Mouse (Mus musculus) brain, embryonic 14.5 days (tissue): ENCODE data around the gene Minpp1. TPM values are rescaled to one million over a fixed set of nuclear protein-coding genes. Genes with fewer than 3 reads are reported as not detected.

Experiments used
- DNase-seq: peaks from one replicate; pipeline ENCODE4 v3.0.0-alpha.2; 2011; ENCODE audit warnings: low read depth
- CTCF ChIP-seq: fragments of 200-500 bp; IDR thresholded peaks from 2 replicates; pipeline ENCODE4 v1.5.1; 2012; ENCODE audit warnings: inconsistent platforms, mild to moderate bottlenecking, moderate library complexity, borderline replicate concordance; ENCODE audit not compliant: insufficient read depth, insufficient read length; ENCODE audit errors: extremely low read depth
- POLR2A ChIP-seq: fragments of 200-500 bp; IDR thresholded peaks from 2 replicates; pipeline ENCODE4 v1.6.1; 2012; ENCODE audit warnings: mild to moderate bottlenecking, inconsistent platforms, borderline replicate concordance; ENCODE audit not compliant: poor library complexity, insufficient read depth, insufficient read length, severe bottlenecking; ENCODE audit errors: extremely low read depth
- polyA plus RNA-seq: library from polyadenylated mRNA; depleted of rRNA; stranded (reverse); fragments of >200 nt; gene quantifications from 2 replicates; pipeline ENCODE4 v1.2.3, GENCODE M21; 2012

Gene Minpp1
- polyA plus RNA-seq, 1 experiment = 41.5 TPM

DNA sequence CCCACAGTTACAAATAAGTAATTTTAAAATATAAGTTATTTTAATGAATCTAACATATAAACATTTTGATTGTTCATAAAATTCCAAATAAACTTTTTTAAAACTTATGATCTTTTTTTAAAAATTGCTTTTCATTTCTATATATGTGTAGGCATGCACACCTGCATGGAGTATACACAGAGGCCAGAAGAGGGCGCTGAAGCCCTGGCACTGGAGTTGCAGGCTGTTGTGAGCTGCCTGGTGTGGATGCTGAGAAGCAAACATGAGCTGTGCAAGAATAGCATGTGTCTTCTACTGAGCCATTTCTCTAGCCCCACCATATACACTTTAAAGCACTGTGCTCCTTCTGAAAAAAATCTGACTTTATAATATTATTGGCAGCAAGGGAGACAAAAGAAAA is 26.9 kb downstream of the Minpp1 start:
- no peak for DNase-seq
- TF ChIP-seq CTCF = peak; percentile 34; the same call in 1 of the 2 replicates
- TF ChIP-seq POLR2A = no peak

- no peak for TF ChIP-seq CTCF
- no peak for TF ChIP-seq POLR2A
- no peak for DNase-seq
These were observed 31.0 kb downstream of the Minpp1 start for GRCm38 (mm10) chr19:32516575-32516974.

- no peak for TF ChIP-seq CTCF
- TF ChIP-seq POLR2A = no peak
- no peak for DNase-seq
These were observed 35.9 kb downstream of the Minpp1 start for GRCm38 (mm10) chr19:32521446-32521845.

- DNase-seq = no peak
- no peak for TF ChIP-seq POLR2A
- no peak for TF ChIP-seq CTCF
These were observed 36.7 kb downstream of the Minpp1 start for GRCm38 (mm10) chr19:32522247-32522646.

DNA sequence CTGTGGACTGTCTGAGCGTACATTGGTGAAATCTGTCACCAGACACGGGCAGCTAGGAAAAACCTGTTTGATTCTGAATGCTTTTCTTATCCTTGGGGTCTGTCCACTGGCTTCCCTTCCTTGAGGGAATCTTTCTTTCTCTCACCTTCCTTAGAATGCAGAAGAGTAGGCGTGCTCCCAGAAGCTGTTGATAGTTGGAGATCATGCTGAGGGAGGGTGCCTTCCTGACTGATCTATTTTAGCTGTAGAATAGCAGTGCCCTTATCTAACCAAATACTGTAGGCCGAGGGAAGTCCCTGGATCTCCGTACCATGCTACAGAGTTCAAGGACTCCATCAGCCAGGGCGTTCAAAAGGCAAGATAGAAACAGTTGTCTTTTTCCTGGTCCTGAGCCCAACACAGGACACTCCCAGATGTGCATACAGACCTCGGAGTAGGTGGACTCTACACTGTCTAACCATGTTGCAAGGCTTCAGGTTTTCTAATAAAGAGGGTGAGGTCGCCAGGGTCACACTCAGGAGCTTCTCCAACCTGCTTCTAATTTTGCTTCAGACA is 37.3 kb downstream of the Minpp1 start:
- no peak for TF ChIP-seq CTCF
- TF ChIP-seq POLR2A = no peak
- DNase-seq = no peak

DNA sequence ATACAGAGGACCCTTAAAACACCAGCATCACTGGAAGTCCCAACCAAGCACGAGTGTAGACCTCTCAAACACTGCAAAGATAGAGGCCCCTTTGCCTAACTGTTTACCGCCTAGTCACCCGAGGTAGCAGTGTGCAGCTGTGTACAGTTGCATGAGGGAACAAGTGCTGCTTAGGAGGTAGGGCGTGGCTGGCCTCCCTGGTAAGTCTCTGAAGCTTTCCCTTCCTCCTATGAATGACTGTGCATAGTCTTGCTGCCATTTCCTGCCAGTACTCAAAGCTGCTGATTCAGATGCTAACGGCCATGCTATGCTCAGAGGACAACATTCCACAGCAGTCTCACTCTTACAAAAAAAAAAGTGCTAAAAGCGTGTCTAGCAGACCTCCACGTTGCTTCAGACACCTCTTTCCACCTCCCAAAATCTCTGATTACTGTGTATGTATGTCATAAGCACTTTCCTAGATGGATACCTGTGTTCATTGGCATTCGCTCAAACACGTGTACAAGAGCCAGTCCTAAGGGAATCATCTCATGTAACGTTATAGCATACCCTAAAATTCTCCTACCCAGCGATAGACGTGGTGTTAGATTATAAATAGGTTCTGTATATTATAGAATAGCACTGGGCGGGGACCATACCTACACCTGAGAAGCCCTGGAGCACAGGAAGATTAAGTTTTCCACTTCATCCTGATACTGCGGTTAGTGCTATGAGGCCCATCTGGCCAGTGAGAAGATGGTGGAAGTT is 38.4 kb downstream of the Minpp1 start:
- TF ChIP-seq POLR2A (no peak), CTCF (no peak)
- DNase-seq = no peak

DNA sequence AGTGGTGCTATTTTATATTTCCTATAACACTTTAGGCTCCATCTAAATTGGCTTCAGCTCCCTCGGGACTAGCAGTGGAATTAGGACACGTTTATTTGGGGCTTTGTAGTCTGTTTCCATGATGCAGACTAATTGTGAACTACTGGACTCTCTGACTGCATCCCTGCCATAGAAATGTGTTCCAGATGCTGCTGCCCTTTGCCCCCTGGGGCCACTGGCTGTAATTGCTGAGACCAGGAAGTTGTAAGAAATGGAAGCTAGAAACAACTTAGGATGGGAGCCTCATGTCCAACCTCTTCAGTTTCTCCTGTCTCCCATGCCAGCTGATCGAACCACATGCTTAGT is 38.9 kb downstream of the Minpp1 start:
- TF ChIP-seq CTCF = no peak
- no peak for TF ChIP-seq POLR2A
- DNase-seq = no peak

- TF ChIP-seq POLR2A = no peak
- DNase-seq = no peak
These were observed 41.6 kb downstream of the Minpp1 start for GRCm38 (mm10) chr19:32527139-32527538.

- no peak for DNase-seq
- no peak for TF ChIP-seq CTCF
- TF ChIP-seq POLR2A = no peak
These were observed 43.2 kb downstream of the Minpp1 start for GRCm38 (mm10) chr19:32528723-32529122.

DNA sequence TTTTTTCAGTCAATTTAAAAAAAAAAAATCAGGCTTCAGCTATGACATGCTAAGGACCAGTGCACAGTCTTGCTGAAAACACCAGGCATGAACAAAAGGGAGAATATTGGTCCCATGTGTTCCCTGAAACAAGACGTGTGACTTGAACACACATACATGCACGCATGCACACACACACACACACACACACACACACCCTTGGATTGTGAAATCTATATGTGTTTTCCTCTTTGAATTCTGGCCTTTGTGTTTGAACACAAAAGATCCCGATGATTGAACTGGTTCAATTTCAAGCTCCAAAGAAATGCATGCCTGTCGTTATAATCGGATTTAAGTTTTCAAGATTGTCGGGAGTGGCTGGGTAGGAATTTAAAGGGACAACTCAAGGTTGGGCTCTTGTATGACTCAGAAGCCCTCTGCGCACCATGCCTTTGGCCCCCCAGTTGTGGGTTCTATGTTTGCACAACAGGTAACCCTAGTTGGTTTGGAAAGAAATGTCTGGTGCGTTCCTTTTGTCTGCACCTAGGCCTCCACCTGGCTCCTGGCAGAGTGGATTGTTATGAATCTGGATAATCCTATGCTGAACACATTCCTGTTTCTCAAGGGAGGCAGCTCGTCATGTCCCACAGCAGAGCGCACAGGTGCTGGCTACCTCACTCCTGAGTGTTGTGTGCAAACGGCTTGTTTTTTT is 43.8 kb downstream of the Minpp1 start:
- no peak for DNase-seq
- no peak for TF ChIP-seq CTCF

DNA sequence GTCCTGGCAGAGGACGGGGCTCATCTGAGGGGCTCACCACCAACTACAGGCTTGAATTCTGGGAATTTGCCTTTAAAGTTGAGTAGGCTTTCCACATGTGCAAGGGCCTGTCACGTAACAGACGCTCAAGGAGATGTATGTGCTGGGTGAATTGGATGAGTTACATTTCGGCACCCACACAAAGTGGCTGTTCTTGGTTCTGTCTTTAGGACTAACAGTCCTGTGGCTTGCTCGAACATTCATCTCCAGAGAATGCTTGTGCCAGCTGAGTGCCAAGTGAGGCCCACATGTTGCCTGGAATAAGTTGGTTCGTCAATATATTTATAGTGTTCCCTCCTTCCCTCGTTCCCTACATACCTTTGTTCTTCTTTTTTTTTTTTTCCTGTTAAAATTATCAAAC is 44.7 kb downstream of the Minpp1 start:
- no peak for TF ChIP-seq CTCF
- no peak for TF ChIP-seq POLR2A
- no peak for DNase-seq

DNA sequence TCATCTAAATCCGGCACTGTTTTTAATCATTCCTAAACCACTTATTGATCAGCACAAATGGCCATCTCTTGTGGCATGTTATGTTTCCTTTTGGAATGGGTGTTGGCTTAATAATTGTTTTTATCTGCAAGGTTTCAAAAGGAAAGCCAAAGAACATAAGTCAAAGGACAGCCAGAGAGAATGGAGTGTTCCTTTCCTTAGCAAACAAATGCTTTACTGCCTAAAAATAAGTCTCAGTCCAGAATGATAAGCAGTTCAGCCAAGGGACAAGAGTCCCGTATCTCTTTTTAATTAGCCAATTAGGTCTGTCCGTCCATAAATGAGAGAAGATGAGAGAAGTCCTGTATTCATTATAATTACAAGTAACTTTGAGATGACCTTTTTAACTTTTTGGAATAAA is 46.8 kb downstream of the Minpp1 start:
- TF ChIP-seq POLR2A = no peak
- no peak for DNase-seq

- TF ChIP-seq POLR2A = no peak
- no peak for TF ChIP-seq CTCF
- DNase-seq = no peak
These were observed 47.4 kb downstream of the Minpp1 start for GRCm38 (mm10) chr19:32532737-32533505.
